In genomic region chr19:46204166-46204565, GRCm38 (mm10) we compare ENCODE assay signal across 25 mouse cellular contexts. TPM values are rescaled to one million over a fixed set of nuclear protein-coding genes. Genes with fewer than 3 reads are reported as not detected.
A peak's percentile ranks its signal among the peaks of the same experiment; 100 is the strongest.
DNase-seq lines count a peak whose midpoint lies in the region; ATAC-seq and TF ChIP-seq lines count a peak whose summit lies in the region.
"Had no signal": no experiment of that assay in that cellular context is flagged by ENCODE, and none has a peak within 500 bp of the region (broad histone marks: within the 10 kb centered on the region; RNA-seq: fewer than 3 reads in every experiment).

No protein-coding gene starts in this region.

- no peak overlapping the region for H3K9ac ChIP-seq in kidney, embryonic 16.5 days (replicated peaks; ENCODE audit: low read length)
- no peak overlapping the region for H3K9ac ChIP-seq in midbrain, embryonic 11.5 days (ENCODE audit: low read length)
- no peak overlapping the region for H3K9ac ChIP-seq in midbrain, embryonic 15.5 days
- H3K9ac ChIP-seq: embryonic facial prominence, embryonic 12.5 days; forebrain, embryonic 13.5 days; forebrain, embryonic 15.5 days had no signal

- H3K4me1 ChIP-seq in kidney, adult 2 months (ENCODE audit: control insufficient read depth, insufficient read depth, low read length), result peaks cover 4% of the 10 kb centered on the region; the same call in 1 of the 2 replicates
- H3K4me1 ChIP-seq in kidney, embryonic 16.5 days (ENCODE audit: insufficient read depth, low read length), result no peaks in the 10 kb centered on the region
- no peaks in the 10 kb centered on the region for H3K4me1 ChIP-seq in midbrain, embryonic 11.5 days (ENCODE audit: control insufficient read depth, insufficient read depth, low read length)
- H3K4me1 ChIP-seq in midbrain, embryonic 15.5 days, result no peaks in the 10 kb centered on the region
- H3K4me1 ChIP-seq: embryonic facial prominence, embryonic 10.5 days; embryonic facial prominence, embryonic 12.5 days; forebrain, embryonic 13.5 days; forebrain, embryonic 15.5 days had no signal

- no peak overlapping the region for H3K4me3 ChIP-seq in kidney, adult 2 months (ENCODE audit: insufficient read depth, low read depth, low read length)
- no peak overlapping the region for H3K4me3 ChIP-seq in kidney, embryonic 16.5 days (ENCODE audit: low read length)
- no peak overlapping the region for H3K4me3 ChIP-seq in midbrain, embryonic 11.5 days (ENCODE audit: low read depth, low read length)
- no peak overlapping the region for H3K4me3 ChIP-seq in midbrain, embryonic 15.5 days
- H3K4me3 ChIP-seq: embryonic facial prominence, embryonic 10.5 days; embryonic facial prominence, embryonic 12.5 days; forebrain, embryonic 13.5 days; forebrain, embryonic 15.5 days had no signal

- H3K9me3 ChIP-seq in kidney, embryonic 16.5 days (ENCODE audit: low read length), result no peaks in the 10 kb centered on the region
- no peaks in the 10 kb centered on the region for H3K9me3 ChIP-seq in midbrain, embryonic 11.5 days (ENCODE audit: control insufficient read depth, low read length)
- H3K9me3 ChIP-seq in midbrain, embryonic 15.5 days, result no peaks in the 10 kb centered on the region
- H3K9me3 ChIP-seq: embryonic facial prominence, embryonic 10.5 days; embryonic facial prominence, embryonic 12.5 days; forebrain, embryonic 13.5 days; forebrain, embryonic 15.5 days; G1E had no signal

- H3K4me2 ChIP-seq in kidney, embryonic 16.5 days (replicated peaks; ENCODE audit: low read depth, low read length), result no peak overlapping the region
- no peak overlapping the region for H3K4me2 ChIP-seq in midbrain, embryonic 11.5 days
- no peak overlapping the region for H3K4me2 ChIP-seq in midbrain, embryonic 15.5 days
- H3K4me2 ChIP-seq: embryonic facial prominence, embryonic 12.5 days; forebrain, embryonic 13.5 days; forebrain, embryonic 15.5 days had no signal

- WGBS in kidney, adult 2 months, result 72% methylated on average over 6 of the region's 6 CpGs
- WGBS in kidney, embryonic 16.5 days, result 93% methylated on average over 6 of the region's 6 CpGs
- 94% methylated on average over 6 of the region's 6 CpGs for WGBS in midbrain, embryonic 11.5 days
- 92% methylated on average over 6 of the region's 6 CpGs for WGBS in midbrain, embryonic 15.5 days

- TF ChIP-seq CTCF in kidney, adult 2 months (conservative IDR thresholded peaks at IDR 0.05; ENCODE audit: insufficient read depth, insufficient read length, low read depth, low read length), result no peak

- TF ChIP-seq POLR2A in kidney, adult 2 months (IDR thresholded peaks at IDR 0.05; ENCODE audit: low read depth, low read length), result no peak

- no peaks in the 10 kb centered on the region for H3K36me3 ChIP-seq in kidney, adult 2 months (ENCODE audit: control insufficient read depth, insufficient read depth, low read length)
- no peaks in the 10 kb centered on the region for H3K36me3 ChIP-seq in kidney, embryonic 16.5 days (ENCODE audit: insufficient read depth, low read length)
- H3K36me3 ChIP-seq in midbrain, embryonic 11.5 days (ENCODE audit: control insufficient read depth, insufficient read depth, low read length), result no peaks in the 10 kb centered on the region
- no peaks in the 10 kb centered on the region for H3K36me3 ChIP-seq in midbrain, embryonic 15.5 days (replicated peaks)
- H3K36me3 ChIP-seq: embryonic facial prominence, embryonic 10.5 days; embryonic facial prominence, embryonic 12.5 days; forebrain, embryonic 15.5 days had no signal

- no peak overlapping the region for H3K27ac ChIP-seq in kidney, adult 2 months (ENCODE audit: insufficient read depth, low read depth, low read length)
- no peak overlapping the region for H3K27ac ChIP-seq in kidney, embryonic 16.5 days (ENCODE audit: low read length)
- H3K27ac ChIP-seq in midbrain, embryonic 11.5 days (ENCODE audit: low read depth, low read length), result no peak overlapping the region
- H3K27ac ChIP-seq in midbrain, embryonic 15.5 days, result no peak overlapping the region
- H3K27ac ChIP-seq: embryonic facial prominence, embryonic 10.5 days; embryonic facial prominence, embryonic 12.5 days; forebrain, embryonic 13.5 days; forebrain, embryonic 15.5 days had no signal

- no peaks in the 10 kb centered on the region for H3K27me3 ChIP-seq in kidney, adult 2 months (replicated peaks; ENCODE audit: control insufficient read depth, insufficient read depth, low read length)
- H3K27me3 ChIP-seq in kidney, embryonic 16.5 days (ENCODE audit: insufficient read depth, low read length), result no peaks in the 10 kb centered on the region
- no peaks in the 10 kb centered on the region for H3K27me3 ChIP-seq in midbrain, embryonic 11.5 days (ENCODE audit: control insufficient read depth, insufficient read depth, low read length)
- H3K27me3 ChIP-seq in midbrain, embryonic 15.5 days (replicated peaks), result no peaks in the 10 kb centered on the region
- H3K27me3 ChIP-seq: CH12.LX; embryonic facial prominence, embryonic 12.5 days; forebrain, embryonic 13.5 days; forebrain, embryonic 15.5 days; Patski had no signal

- ATAC-seq in kidney, embryonic 16.5 days (ENCODE audit: low FRiP score, low TSS enrichment), result no peak
- no peak for ATAC-seq in midbrain, embryonic 11.5 days (ENCODE audit: low FRiP score)
- no peak for ATAC-seq in midbrain, embryonic 15.5 days (replicated peaks)
- ATAC-seq: activated CD4-positive, CD25-positive, alpha-beta regulatory T cell, adult 4 months; CD4-positive, CD25-positive, alpha-beta regulatory T cell, adult 4 months; forebrain, embryonic 13.5 days; forebrain, embryonic 15.5 days; Patski had no signal

- DNase-seq in kidney, adult 2 months, result peak; percentile 29
- no peak for DNase-seq in kidney, postnatal 10 days
- peak; percentile 20 to 29 for DNase-seq in kidney, postnatal 36 days
- DNase-seq in midbrain, embryonic 11.5 days (ENCODE audit: low spot score, missing footprints), result peak; percentile 54
- DNase-seq: adrenal gland, adult 8-10 months; adrenal gland, postnatal 14 days; adrenal gland, postnatal 36 days; B cell, adult 2 months; cerebellum, adult 11-12 months; cerebellum, adult 2 months; cerebellum, adult 9-10 months; cerebellum, postnatal 10 days; cerebellum, postnatal 25 days had no signal

RNA-seq across cellular contexts. Expression of gene Gbf1, which starts 51.9 kb away (rescaled TPM):
- 60.8 and 64.7 TPM in 2 replicates for polyA plus RNA-seq in kidney, adult 2 months (2012; rRNA removed)
- polyA plus RNA-seq in kidney, embryonic 16.5 days (2015; fragmentation: Nextera tagmentation; extraction: Ambion mirVana), result 40.5 and 43.0 TPM in 2 replicates
- 36.6 and 42.6 TPM in 2 replicates for polyA plus RNA-seq in midbrain, embryonic 11.5 days (2014; fragmentation: Nextera tagmentation; extraction: Ambion mirVana)
- polyA plus RNA-seq in midbrain, embryonic 15.5 days (2015; fragmentation: Nextera tagmentation; extraction: Ambion mirVana), result 79.0 and 83.0 TPM in 2 replicates

RNA-seq across cellular contexts. Expression of gene Pitx3, which starts 56.0 kb away (rescaled TPM):
- polyA plus RNA-seq in kidney, adult 2 months (2012; rRNA removed), result 0.05 TPM in 1 of 2 replicates, not detected in the other
- 0.26 TPM in 1 of 2 replicates, not detected in the other for polyA plus RNA-seq in kidney, embryonic 16.5 days (2015; fragmentation: Nextera tagmentation; extraction: Ambion mirVana)
- polyA plus RNA-seq in midbrain, embryonic 11.5 days (2014; fragmentation: Nextera tagmentation; extraction: Ambion mirVana), result 0.18 and 0.39 TPM in 2 replicates
- 4.5 and 6.2 TPM in 2 replicates for polyA plus RNA-seq in midbrain, embryonic 15.5 days (2015; fragmentation: Nextera tagmentation; extraction: Ambion mirVana)
- polyA plus RNA-seq: activated CD4-positive, CD25-positive, alpha-beta regulatory T cell, adult 4 months; CD4-positive, CD25-positive, alpha-beta regulatory T cell, adult 4 months; forebrain, embryonic 11.5 days; forebrain, embryonic 13.5 days; forebrain, embryonic 15.5 days; G1E; Patski had no signal
